Mouse (Mus musculus) liver, adult 2 months (tissue): Measurements from ENCODE around the gene Dnase1l2.

Experiments used
- CTCF ChIP-seq: fragments of 200-500 bp; IDR thresholded peaks from 2 replicates; pipeline ENCODE4 v1.5.1; 2011; ENCODE audit warnings: low read depth, low read length, control low read depth
- POLR2A ChIP-seq: fragments of 200-500 bp; IDR thresholded peaks from 2 replicates; pipeline ENCODE4 v1.6.1; 2011; ENCODE audit warnings: low read length, control low read depth; ENCODE audit not compliant: insufficient read depth; ENCODE audit errors: extremely low read depth

DNA sequence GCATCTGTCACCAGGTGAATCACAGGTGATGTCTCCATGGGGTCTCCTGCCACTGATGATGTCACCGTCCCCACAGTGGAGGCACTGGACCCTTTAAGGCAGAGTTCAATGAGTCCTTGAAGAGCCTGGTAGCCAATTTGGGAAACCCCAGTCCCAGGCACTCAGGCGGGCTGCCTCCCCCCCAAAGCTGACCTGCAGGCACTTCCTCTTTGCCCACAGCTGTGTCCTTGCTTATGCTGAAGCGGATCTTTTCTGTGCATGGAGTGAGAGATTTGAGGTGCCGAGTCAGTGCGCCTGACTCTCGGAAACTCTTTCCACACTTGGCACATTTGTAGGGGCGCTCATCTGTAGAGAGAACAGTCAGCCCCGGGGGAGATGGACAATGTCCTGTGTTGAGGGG is 3.7 kb upstream of the Dnase1l2 start:
- no peak for TF ChIP-seq POLR2A
- no peak for TF ChIP-seq CTCF
